Mouse (Mus musculus): ENCODE measurements around the gene Shank1. TPM values are rescaled to one million over a fixed set of nuclear protein-coding genes. Genes with fewer than 3 reads are reported as not detected.

Shank1 gene
- polyA plus RNA-seq (2014; fragmentation: Nextera tagmentation; extraction: Ambion mirVana), result 3.4 TPM in 2 replicates

DNA sequence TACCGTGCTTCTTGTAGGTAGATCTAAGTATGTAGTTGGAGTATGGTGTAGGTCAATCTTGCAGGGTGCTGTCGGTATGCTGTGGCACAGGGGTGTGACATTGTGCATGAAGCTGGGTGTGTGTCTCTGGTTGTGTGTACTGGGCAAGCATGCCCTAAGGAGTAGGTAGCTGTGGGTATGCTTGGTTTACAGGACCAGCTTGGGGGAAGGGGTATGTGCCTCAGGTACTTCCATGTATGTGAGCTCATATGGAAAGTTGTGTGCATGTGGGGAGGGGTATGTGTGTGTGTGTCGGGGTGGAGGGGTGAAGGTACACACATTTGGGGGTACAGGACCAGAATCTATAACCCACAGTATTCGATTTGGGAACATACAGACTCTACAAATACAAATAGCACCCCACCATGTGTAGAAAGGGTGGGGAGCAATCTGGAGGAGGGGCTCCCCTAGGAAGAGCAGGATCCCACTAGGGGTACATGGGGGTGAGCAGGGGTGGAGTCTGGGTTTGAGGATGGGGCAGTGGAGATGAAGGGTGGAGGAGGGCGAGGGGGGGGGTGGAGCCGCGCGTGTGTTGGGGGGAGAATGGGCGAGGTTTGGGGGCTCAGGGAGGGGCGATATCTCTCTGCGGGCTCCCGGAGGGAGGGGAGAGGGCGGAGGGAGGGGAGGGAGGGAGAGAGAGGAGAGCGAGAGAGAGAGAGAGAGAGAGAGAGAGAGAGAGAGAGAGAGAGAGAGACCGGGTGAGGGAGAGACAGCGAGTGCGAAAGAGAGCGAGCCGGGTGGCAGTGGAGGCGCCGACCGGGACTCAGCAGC is at the start of gene Shank1:
Shank1 (plus strand) TSS at position 779 of the 810 bp plus-strand sequence.
- peaks cover 21% of the 10 kb centered on the region for H3K4me1 ChIP-seq (ENCODE audit: control insufficient read depth, insufficient read depth, low read length)
- DNase-seq (ENCODE audit: low spot score, missing footprints), result peak; percentile 86

DNA sequence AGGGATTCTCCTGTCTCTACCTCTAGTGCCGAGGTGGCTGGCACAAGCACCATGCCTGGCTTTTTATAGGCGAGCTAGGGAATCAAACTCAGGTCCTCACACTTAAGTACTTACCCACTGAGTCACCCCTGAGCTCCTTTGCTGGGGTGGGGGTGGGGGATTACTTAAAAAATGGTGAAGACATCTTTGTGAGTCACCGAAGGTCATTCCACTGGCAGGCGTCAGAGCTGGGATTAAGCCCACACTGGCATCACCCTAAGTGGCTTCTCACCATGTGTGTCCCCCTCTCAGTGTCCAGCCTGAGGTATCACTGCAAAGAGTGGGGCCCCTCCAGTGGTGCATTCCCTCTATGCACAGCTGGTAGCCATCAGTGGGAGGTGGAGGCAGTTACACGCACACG is 49.6 kb upstream of the Shank1 start:
- Histone ChIP-seq H3K4me3 (ENCODE audit: low read depth, low read length) (no peak overlapping the region), H3K27me3 (ENCODE audit: control insufficient read depth, insufficient read depth, low read length) (no peaks in the 10 kb centered on the region), H3K9ac (ENCODE audit: low read length) (no peak overlapping the region), H3K4me2 (no peak overlapping the region), H3K36me3 (ENCODE audit: control insufficient read depth, insufficient read depth, low read length) (no peaks in the 10 kb centered on the region), H3K4me1 (ENCODE audit: control insufficient read depth, insufficient read depth, low read length) (peaks cover 4% of the 10 kb centered on the region), H3K9me3 (ENCODE audit: control insufficient read depth, low read length) (no peaks in the 10 kb centered on the region), H3K27ac (ENCODE audit: low read depth, low read length) (no peak overlapping the region)
- DNase-seq (ENCODE audit: low spot score, missing footprints), result no peak
- WGBS, result 74% methylated on average over 6 of the region's 6 CpGs
- no peak for ATAC-seq (ENCODE audit: low FRiP score)

More for the DNA sequence above, at the start of gene Shank1:
- WGBS, result 25% methylated on average over 10 of the region's 22 CpGs
- 0 out of 2 replicates have a peak, but pooled peaks cover 2% of the 10 kb centered on the region for H3K36me3 ChIP-seq (ENCODE audit: control insufficient read depth, insufficient read depth, low read length)
- peak within 1 kb of the TSS; percentile 20; the same call in 1 of the 2 replicates for H3K27ac ChIP-seq (ENCODE audit: low read depth, low read length)
- peak within 1 kb of the TSS; percentile 64 for H3K9ac ChIP-seq (ENCODE audit: low read length)
- peak within 1 kb of the TSS; percentile 50 for H3K4me3 ChIP-seq (ENCODE audit: low read depth, low read length)
- no peak for ATAC-seq (ENCODE audit: low FRiP score)
- H3K9me3 ChIP-seq (ENCODE audit: control insufficient read depth, low read length), result no peaks in the 10 kb centered on the region
- peak within 1 kb of the TSS; percentile 98 for H3K4me2 ChIP-seq
- H3K27me3 ChIP-seq (ENCODE audit: control insufficient read depth, insufficient read depth, low read length), result peaks cover 12% of the 10 kb centered on the region

DNA sequence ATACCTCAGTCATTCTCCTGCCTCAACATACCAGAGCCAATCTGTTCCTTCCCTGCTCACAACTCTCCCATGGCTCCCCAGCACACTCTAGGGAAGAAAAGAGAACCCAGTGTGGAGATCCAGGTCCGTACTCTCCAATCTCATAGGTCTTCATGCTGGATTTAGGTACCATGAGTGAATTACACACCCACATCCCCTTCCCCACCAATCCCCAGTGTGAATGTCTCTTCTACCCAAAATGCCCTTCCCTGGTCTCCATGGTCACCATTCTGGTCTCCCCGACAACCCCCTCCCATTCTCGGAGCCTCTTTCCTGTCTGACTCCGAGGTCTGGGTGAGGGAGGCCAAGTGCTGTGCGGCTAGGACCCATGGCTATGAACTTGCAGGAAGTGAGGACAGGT is 48.9 kb upstream of the Shank1 start, which contains the start of gene Gm15517:
Gm15517 (plus strand) TSS at position 301 of the 400 bp plus-strand sequence.
- Histone ChIP-seq H3K9me3 (ENCODE audit: control insufficient read depth, low read length) (no peaks in the 10 kb centered on the region), H3K4me1 (ENCODE audit: control insufficient read depth, insufficient read depth, low read length) (peaks cover 4% of the 10 kb centered on the region), H3K27me3 (ENCODE audit: control insufficient read depth, insufficient read depth, low read length) (no peaks in the 10 kb centered on the region), H3K27ac (ENCODE audit: low read depth, low read length) (no peak within 1 kb of the TSS), H3K4me3 (ENCODE audit: low read depth, low read length) (no peak within 1 kb of the TSS), H3K36me3 (ENCODE audit: control insufficient read depth, insufficient read depth, low read length) (no peaks in the 10 kb centered on the region), H3K9ac (ENCODE audit: low read length) (no peak within 1 kb of the TSS), H3K4me2 (no peak within 1 kb of the TSS)
- ATAC-seq (ENCODE audit: low FRiP score) (no peak), DNase-seq (ENCODE audit: low spot score, missing footprints) (no peak)
- 48% methylated on average over 5 of the region's 5 CpGs for WGBS

DNA sequence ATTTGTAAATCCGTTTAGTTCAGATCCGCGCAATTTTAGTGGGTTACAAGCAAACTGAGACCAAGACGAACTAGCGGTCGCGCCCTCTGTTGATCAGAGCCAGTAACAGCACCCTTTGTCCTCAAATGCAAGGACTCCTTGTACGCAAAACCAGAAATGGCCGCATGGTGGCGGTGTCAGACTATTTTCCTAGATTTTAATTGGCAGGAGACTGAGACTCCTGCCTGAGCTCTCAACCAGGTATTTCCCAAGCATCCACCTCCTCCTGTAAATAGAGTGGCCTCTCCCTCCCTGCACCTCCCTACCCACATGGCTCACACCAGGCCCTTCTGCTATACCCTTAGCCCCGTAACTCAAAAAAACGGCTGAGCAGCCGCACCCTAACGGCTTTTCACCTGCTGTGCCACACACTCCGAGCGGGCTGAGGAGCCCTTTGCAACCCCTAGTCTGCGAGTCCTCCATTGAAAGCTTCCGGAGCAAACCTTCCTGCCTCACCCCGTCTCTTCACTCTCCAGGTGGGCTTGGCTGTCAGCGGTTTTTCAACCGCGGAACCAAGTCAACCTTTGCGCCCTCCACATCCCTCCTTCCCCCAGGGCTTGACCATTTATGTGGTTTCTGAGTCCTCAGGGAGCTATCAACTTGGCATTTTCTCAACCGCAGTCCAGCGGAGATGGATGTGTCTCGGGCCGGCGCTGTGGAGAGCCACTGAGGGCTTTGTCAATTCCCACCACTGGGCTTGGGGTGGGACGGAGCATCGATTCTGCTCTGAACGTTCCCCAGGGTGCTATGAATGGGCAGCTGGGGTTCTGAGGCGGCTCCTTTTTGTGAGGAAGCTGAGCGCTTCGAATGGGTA is 47.0 kb upstream of the Shank1 start:
- H3K27me3 ChIP-seq (ENCODE audit: control insufficient read depth, insufficient read depth, low read length), result no peaks in the 10 kb centered on the region
- H3K4me3 ChIP-seq (ENCODE audit: low read depth, low read length), result peak overlapping the region; percentile 13; the same call in 1 of the 2 replicates
- H3K9me3 ChIP-seq (ENCODE audit: control insufficient read depth, low read length), result no peaks in the 10 kb centered on the region
- H3K4me1 ChIP-seq (ENCODE audit: control insufficient read depth, insufficient read depth, low read length), result peaks cover 4% of the 10 kb centered on the region
- ATAC-seq (ENCODE audit: low FRiP score) (peak; percentile 82), DNase-seq (ENCODE audit: low spot score, missing footprints) (peak; percentile 100)
- H3K36me3 ChIP-seq (ENCODE audit: control insufficient read depth, insufficient read depth, low read length), result no peaks in the 10 kb centered on the region
- WGBS, result 2% methylated on average over 34 of the region's 34 CpGs
- H3K9ac ChIP-seq (ENCODE audit: low read length), result peak overlapping the region; percentile 39; the same call in 1 of the 2 replicates
- no peak overlapping the region for H3K27ac ChIP-seq (ENCODE audit: low read depth, low read length)
- peak overlapping the region; percentile 41 for H3K4me2 ChIP-seq

DNA sequence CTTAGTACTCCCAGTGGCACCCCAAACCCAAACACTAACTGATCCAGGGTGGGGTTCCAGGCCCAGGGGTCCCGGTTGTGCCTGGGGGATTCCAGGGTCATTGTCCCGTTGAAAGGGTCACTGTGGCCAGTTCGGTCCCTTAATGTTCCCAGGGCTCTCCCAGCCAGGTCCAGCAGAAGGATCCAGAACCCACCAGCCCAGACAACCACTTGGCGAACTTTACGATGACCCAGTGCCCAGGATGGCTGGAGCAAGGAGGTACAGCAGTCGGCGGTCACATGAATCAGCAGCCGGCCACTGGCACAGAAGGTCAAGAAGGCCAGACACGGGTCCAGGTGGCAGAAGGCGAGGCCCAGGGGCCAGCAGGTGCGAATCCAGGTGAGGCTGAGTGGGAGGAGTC is 41.9 kb upstream of the Shank1 start:
- no peaks in the 10 kb centered on the region for H3K9me3 ChIP-seq (ENCODE audit: control insufficient read depth, low read length)
- H3K36me3 ChIP-seq (ENCODE audit: control insufficient read depth, insufficient read depth, low read length), result no peaks in the 10 kb centered on the region
- peaks cover 2% of the 10 kb centered on the region for H3K4me1 ChIP-seq (ENCODE audit: control insufficient read depth, insufficient read depth, low read length)
- no peaks in the 10 kb centered on the region for H3K27me3 ChIP-seq (ENCODE audit: control insufficient read depth, insufficient read depth, low read length)
- 82% methylated on average over 11 of the region's 11 CpGs for WGBS
- no peak for ATAC-seq (ENCODE audit: low FRiP score)
- no peak overlapping the region for H3K27ac ChIP-seq (ENCODE audit: low read depth, low read length)
- H3K4me3 ChIP-seq (ENCODE audit: low read depth, low read length), result no peak overlapping the region
- DNase-seq (ENCODE audit: low spot score, missing footprints), result peak; percentile 57
- no peak overlapping the region for H3K4me2 ChIP-seq
- no peak overlapping the region for H3K9ac ChIP-seq (ENCODE audit: low read length)

DNA sequence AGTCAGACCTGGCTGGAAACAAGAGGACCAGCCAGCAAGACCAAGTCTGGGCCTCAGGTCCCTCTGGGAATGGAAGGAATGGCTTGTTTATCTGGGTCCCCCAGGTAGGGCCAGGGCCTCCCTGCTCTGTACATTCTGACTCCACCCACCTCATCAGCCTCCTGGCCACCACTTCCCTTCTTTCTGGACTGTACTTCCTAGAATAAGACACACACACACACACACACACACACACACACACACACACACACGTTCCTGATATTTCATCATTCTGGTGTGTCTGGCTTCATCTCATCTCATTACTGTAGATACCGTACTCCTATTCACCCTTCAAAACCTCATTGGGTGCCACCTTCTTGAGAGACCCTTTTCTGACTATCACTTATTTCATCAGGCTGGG is 40.7 kb upstream of the Shank1 start:
- H3K36me3 ChIP-seq (ENCODE audit: control insufficient read depth, insufficient read depth, low read length), result no peaks in the 10 kb centered on the region
- H3K27ac ChIP-seq (ENCODE audit: low read depth, low read length), result no peak overlapping the region
- H3K4me2 ChIP-seq, result no peak overlapping the region
- no peaks in the 10 kb centered on the region for H3K4me1 ChIP-seq (ENCODE audit: control insufficient read depth, insufficient read depth, low read length)
- no peak overlapping the region for H3K9ac ChIP-seq (ENCODE audit: low read length)
- H3K27me3 ChIP-seq (ENCODE audit: control insufficient read depth, insufficient read depth, low read length), result peaks cover 4% of the 10 kb centered on the region; the same call in 1 of the 2 replicates
- no peaks in the 10 kb centered on the region for H3K9me3 ChIP-seq (ENCODE audit: control insufficient read depth, low read length)
- WGBS, result 85% methylated on average over 2 of the region's 2 CpGs
- H3K4me3 ChIP-seq (ENCODE audit: low read depth, low read length), result no peak overlapping the region
- ATAC-seq (ENCODE audit: low FRiP score) (no peak), DNase-seq (ENCODE audit: low spot score, missing footprints) (no peak)

DNA sequence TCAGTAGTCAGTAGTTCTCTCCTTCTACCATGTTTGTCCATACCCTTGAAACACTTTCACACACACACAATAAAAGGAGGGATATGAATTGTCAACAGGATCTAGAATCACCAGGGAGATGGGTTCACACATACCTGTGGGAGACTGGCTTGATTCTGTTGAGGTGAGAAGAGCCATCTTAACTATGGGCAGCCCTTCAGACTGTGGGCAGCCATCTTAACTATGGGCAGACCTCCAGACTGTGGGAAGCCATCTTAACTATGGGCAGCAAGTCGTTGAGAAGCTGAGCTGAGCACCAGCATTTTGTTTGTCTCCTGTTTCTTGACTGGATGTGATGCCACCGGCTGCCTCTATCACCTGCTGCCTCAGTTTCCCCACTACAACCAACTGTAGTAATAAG is 38.7 kb upstream of the Shank1 start:
- Histone ChIP-seq H3K9me3 (ENCODE audit: control insufficient read depth, low read length) (no peaks in the 10 kb centered on the region), H3K9ac (ENCODE audit: low read length) (no peak overlapping the region), H3K27ac (ENCODE audit: low read depth, low read length) (no peak overlapping the region), H3K4me3 (ENCODE audit: low read depth, low read length) (no peak overlapping the region), H3K36me3 (ENCODE audit: control insufficient read depth, insufficient read depth, low read length) (no peaks in the 10 kb centered on the region), H3K4me2 (no peak overlapping the region), H3K4me1 (ENCODE audit: control insufficient read depth, insufficient read depth, low read length) (no peaks in the 10 kb centered on the region), H3K27me3 (ENCODE audit: control insufficient read depth, insufficient read depth, low read length) (peaks cover 4% of the 10 kb centered on the region; the same call in 1 of the 2 replicates)
- ATAC-seq (ENCODE audit: low FRiP score) (no peak), DNase-seq (ENCODE audit: low spot score, missing footprints) (peak; percentile 75)
- WGBS, result 66% methylated on average over 2 of the region's 2 CpGs

DNA sequence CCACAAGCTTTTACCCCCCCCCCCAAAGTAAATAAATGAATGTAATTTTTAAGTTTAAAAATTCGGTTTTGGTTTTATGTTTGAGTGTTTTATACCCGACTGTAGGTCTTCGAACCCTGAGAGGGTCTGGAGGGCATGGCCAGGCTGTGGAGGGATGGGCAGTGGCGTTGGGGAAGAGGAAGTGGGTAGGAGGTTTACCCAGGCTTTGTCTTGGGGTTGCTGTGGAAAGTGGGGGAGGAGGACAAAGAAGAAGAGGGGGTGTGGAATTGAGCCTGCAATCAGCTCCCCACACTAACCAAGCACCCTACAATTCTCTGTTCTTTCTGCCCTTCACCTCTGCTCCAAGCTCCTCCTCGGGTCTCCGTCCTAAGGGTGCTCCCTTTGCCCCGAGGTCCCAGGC is 37.5 kb upstream of the Shank1 start:
- DNase-seq (ENCODE audit: low spot score, missing footprints) (peak; percentile 45), ATAC-seq (ENCODE audit: low FRiP score) (no peak)
- H3K4me1 ChIP-seq (ENCODE audit: control insufficient read depth, insufficient read depth, low read length), result no peaks in the 10 kb centered on the region
- H3K9ac ChIP-seq (ENCODE audit: low read length), result no peak overlapping the region
- peaks cover 4% of the 10 kb centered on the region; the same call in 1 of the 2 replicates for H3K27me3 ChIP-seq (ENCODE audit: control insufficient read depth, insufficient read depth, low read length)
- no peak overlapping the region for H3K4me2 ChIP-seq
- H3K27ac ChIP-seq (ENCODE audit: low read depth, low read length), result no peak overlapping the region
- 86% methylated on average over 7 of the region's 7 CpGs for WGBS
- H3K4me3 ChIP-seq (ENCODE audit: low read depth, low read length), result no peak overlapping the region
- no peaks in the 10 kb centered on the region for H3K9me3 ChIP-seq (ENCODE audit: control insufficient read depth, low read length)
- H3K36me3 ChIP-seq (ENCODE audit: control insufficient read depth, insufficient read depth, low read length), result no peaks in the 10 kb centered on the region

All from midbrain, embryonic 11.5 days (tissue).